Mouse (Mus musculus): ENCODE measurements around the gene Pitx3. TPM values are rescaled to one million over a fixed set of nuclear protein-coding genes. Genes with fewer than 3 reads are reported as not detected.
A peak's percentile ranks its signal among the peaks of the same experiment; 100 is the strongest.
"Not testable (repeated sequence)": the region's sequence is repeated elsewhere in the genome, so short reads cannot be mapped to it uniquely, and the experiment has no call there.

Pitx3 gene
- polyA plus RNA-seq, 1 experiment from 2014 or later, result 12.3 TPM

DNA sequence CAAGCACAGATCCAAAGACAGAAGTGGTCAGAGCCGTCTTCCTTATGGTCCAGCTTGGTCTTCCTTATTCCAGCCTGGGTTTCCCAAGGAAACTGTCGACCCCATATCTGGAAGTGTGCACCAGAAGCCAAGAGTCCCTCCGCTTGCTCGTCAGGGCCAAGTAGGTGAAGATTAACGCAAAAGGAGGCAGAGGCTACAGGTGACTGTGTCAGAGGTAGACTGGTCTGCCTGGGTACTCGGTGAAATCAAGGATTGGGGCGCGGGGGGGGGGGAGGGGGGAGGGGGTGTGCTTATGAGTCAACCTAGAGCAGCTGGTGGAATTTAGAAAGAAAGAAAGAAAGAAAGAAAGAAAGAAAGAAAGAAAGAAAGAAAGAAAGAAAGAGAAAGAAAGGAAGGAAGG, 16.8 kb downstream of the Pitx3 start:
- Histone ChIP-seq H3K9ac (no peak overlapping the region), H3K4me1 (peaks cover 6% of the 10 kb centered on the region), H3K27me3 (peaks cover 62% of the 10 kb centered on the region), H3K27ac (no peak overlapping the region), H3K4me3 (peak overlapping the region; percentile 24), H3K9me3 (no peaks in the 10 kb centered on the region), H3K4me2 (replicated peaks) (peak overlapping the region; percentile 34), H3K36me3 (no peaks in the 10 kb centered on the region)
- 14% methylated on average over 7 of the region's 8 CpGs for WGBS
- no peak for ATAC-seq (ENCODE audit: insufficient number of reproducible peaks, insufficient read depth, low FRiP score, low TSS enrichment)

DNA sequence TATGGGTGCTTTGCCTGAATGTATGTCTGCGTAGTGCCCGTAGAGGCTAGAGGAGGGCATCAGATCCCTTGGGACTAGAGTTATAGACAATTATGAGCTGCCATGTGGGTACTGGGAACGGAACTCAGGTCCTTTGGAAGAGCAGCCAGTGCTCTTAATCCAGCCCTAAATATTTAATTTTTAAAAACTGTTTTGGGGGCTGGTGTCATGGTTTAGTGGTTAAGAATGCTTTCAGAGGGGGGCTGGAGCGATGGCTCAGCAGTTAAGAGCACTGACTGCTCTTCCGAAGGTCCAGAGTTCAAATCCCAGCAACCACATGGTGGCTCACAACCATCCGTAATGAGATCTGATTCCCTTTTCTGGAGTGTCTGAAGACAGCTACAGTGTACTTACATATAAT, 18.4 kb downstream of the Pitx3 start:
- H3K4me2 ChIP-seq (replicated peaks); H3K36me3 ChIP-seq; H3K4me1 ChIP-seq; ATAC-seq (ENCODE audit: insufficient number of reproducible peaks, insufficient read depth, low FRiP score, low TSS enrichment); H3K4me3 ChIP-seq; H3K9ac ChIP-seq; H3K9me3 ChIP-seq; H3K27ac ChIP-seq: not testable (repeated sequence)
- H3K27me3 ChIP-seq, result peaks cover 47% of the 10 kb centered on the region
- 71% methylated on average over 6 of the region's 6 CpGs for WGBS

DNA sequence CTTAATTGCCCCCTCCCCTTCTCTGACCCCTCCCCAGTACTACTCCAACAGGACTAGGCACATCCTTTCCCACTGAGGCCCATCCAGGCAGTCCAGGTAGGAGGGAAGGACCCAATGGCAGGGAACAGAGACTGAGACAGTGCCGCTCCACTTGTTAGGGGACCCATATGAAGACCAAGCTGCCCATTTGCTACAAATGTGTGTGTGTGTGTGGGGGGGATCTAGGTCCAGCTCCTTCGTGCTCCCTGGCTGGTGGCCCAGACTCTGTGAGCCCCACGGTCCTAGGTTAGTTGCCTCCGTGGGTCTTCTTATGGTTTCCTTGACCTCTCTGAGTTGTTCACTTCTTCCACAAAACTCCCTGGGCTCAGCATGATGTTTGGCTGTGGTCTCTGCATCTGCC, 21.8 kb downstream of the Pitx3 start:
- Histone ChIP-seq H3K27me3 (peaks cover 13% of the 10 kb centered on the region), H3K9ac (no peak overlapping the region), H3K9me3 (no peaks in the 10 kb centered on the region), H3K36me3 (no peaks in the 10 kb centered on the region), H3K4me1 (no peaks in the 10 kb centered on the region), H3K4me3 (no peak overlapping the region), H3K4me2 (replicated peaks) (no peak overlapping the region), H3K27ac (no peak overlapping the region)
- WGBS, result 84% methylated on average over 4 of the region's 4 CpGs
- ATAC-seq (ENCODE audit: insufficient number of reproducible peaks, insufficient read depth, low FRiP score, low TSS enrichment), result no peak

DNA sequence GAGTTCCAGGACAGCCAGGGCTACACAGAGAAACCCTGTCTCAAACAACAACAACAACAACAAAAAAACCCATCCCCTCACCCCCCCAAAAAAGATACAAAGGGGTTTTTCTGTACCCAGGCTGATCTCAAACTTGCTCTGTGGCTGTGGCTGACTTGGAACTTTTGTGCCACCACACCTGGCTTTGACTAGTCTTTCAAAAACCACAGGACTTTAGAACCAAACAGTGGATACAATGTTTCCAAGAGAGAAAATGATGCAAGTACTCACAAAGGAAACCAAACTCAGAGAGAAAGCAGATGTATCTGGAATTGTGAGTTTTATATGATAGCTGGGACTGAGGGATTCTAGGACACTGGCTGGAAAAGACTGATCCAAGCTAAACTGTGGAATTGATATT, 23.5 kb downstream of the Pitx3 start:
- H3K27me3 ChIP-seq, result no peaks in the 10 kb centered on the region
- no peak for ATAC-seq (ENCODE audit: insufficient number of reproducible peaks, insufficient read depth, low FRiP score, low TSS enrichment)
- no peak overlapping the region for H3K27ac ChIP-seq
- no peaks in the 10 kb centered on the region for H3K4me1 ChIP-seq
- H3K9me3 ChIP-seq, result no peaks in the 10 kb centered on the region
- H3K9ac ChIP-seq, result no peak overlapping the region
- H3K4me2 ChIP-seq (replicated peaks), result no peak overlapping the region
- no peaks in the 10 kb centered on the region for H3K36me3 ChIP-seq
- no peak overlapping the region for H3K4me3 ChIP-seq

DNA sequence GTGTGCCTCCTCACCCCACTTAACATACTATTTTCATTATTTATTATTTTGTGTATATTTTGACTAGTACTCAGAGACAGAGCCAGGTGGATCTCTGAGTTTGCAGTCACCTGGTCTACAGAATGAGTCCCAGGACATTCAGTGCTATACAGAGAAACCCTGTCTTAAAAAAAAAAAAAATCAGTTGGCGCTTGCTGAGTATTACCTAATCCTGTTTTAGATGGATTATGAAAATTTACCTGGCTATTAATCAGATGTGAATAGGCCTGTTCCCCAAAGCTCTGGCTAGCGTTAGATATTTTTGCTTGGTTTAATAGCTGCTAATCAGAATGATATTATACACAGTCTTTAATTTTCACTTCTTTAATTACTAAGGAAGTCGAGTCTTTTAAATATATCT, 24.2 kb downstream of the Pitx3 start:
- no peaks in the 10 kb centered on the region for H3K4me1 ChIP-seq
- H3K4me3 ChIP-seq, result no peak overlapping the region
- no peaks in the 10 kb centered on the region for H3K36me3 ChIP-seq
- ATAC-seq (ENCODE audit: insufficient number of reproducible peaks, insufficient read depth, low FRiP score, low TSS enrichment), result no peak
- H3K9me3 ChIP-seq, result no peaks in the 10 kb centered on the region
- no peak overlapping the region for H3K4me2 ChIP-seq (replicated peaks)
- H3K27ac ChIP-seq, result no peak overlapping the region
- H3K27me3 ChIP-seq, result no peaks in the 10 kb centered on the region
- H3K9ac ChIP-seq, result no peak overlapping the region
- 82% methylated on average over 3 of the region's 3 CpGs for WGBS

DNA sequence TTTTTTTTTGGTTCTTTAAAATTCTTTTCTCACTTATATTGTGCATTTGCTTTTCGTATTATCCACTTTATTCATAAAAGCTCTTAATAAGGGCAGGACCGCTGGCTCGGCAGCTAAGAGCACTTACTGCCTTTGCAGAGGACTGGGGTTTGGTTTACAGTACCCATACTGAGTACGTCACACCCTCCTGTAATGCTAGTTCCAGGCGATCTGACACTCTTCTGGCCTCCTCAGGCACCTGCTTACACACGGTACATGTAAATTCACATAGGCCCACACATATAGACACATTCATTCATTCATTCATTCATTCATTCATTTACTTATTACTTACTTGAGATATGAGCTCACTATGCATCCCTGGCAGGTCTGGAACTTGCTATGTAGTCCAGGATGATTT, 27.3 kb downstream of the Pitx3 start:
- no peak for ATAC-seq (ENCODE audit: insufficient number of reproducible peaks, insufficient read depth, low FRiP score, low TSS enrichment)
- Histone ChIP-seq H3K4me2 (replicated peaks) (no peak overlapping the region), H3K27ac (no peak overlapping the region), H3K9me3 (no peaks in the 10 kb centered on the region), H3K4me1 (no peaks in the 10 kb centered on the region), H3K36me3 (no peaks in the 10 kb centered on the region), H3K4me3 (no peak overlapping the region), H3K27me3 (no peaks in the 10 kb centered on the region), H3K9ac (no peak overlapping the region)
- 71% methylated on average over 6 of the region's 6 CpGs for WGBS

DNA sequence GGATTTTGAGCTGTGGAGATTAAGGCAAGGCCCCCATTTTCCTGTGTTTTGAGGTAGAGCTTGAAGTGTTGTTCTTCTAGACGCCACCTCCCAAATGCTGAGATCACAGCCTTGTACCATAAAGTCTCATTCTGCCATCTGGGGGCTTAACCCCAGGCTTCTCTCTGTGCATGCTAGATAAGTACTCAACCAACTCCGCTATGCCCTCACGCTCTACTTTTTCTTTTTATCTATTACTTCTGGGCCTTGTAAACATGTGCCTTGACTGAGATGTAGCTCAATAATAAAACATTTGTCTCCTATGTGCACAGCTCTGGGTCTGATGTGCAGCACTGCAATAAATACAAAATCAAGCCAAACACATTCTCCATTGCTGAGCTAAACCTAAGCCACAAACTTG, 28.7 kb downstream of the Pitx3 start:
- 85% methylated on average over 3 of the region's 3 CpGs for WGBS

DNA sequence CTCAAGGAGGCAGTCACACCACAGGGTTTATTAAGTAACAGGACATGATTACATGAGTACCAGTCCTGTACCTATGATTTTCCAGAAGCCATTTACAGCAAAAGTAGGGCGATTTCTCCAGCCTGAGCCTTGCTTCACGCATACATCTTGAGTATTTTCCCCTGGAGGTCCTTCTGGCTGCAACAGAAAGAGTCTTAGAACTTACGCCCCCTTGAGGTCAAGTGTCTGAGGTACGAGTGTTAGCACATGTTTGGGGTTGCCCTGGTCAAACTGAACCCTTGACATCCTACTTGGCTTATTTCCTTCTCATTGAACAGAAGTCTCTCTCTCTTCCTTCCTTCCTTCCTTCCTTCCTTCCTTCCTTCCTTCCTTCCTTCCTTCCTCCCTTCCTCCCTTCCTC, 33.5 kb downstream of the Pitx3 start:
- Histone ChIP-seq H3K4me1 (no peaks in the 10 kb centered on the region), H3K36me3 (no peaks in the 10 kb centered on the region), H3K27me3 (no peaks in the 10 kb centered on the region), H3K27ac (no peak overlapping the region), H3K9ac (no peak overlapping the region), H3K9me3 (no peaks in the 10 kb centered on the region), H3K4me2 (replicated peaks) (no peak overlapping the region), H3K4me3 (no peak overlapping the region)
- no peak for ATAC-seq (ENCODE audit: insufficient number of reproducible peaks, insufficient read depth, low FRiP score, low TSS enrichment)
- WGBS, result 52% methylated on average over 4 of the region's 4 CpGs

More for the DNA sequence above, 28.7 kb downstream of the Pitx3 start:
- no peaks in the 10 kb centered on the region for H3K4me1 ChIP-seq
- no peak overlapping the region for H3K27ac ChIP-seq
- H3K36me3 ChIP-seq, result no peaks in the 10 kb centered on the region
- no peak for ATAC-seq (ENCODE audit: insufficient number of reproducible peaks, insufficient read depth, low FRiP score, low TSS enrichment)
- no peaks in the 10 kb centered on the region for H3K27me3 ChIP-seq
- H3K4me3 ChIP-seq, result no peak overlapping the region
- no peaks in the 10 kb centered on the region for H3K9me3 ChIP-seq
- no peak overlapping the region for H3K4me2 ChIP-seq (replicated peaks)
- H3K9ac ChIP-seq, result no peak overlapping the region

DNA sequence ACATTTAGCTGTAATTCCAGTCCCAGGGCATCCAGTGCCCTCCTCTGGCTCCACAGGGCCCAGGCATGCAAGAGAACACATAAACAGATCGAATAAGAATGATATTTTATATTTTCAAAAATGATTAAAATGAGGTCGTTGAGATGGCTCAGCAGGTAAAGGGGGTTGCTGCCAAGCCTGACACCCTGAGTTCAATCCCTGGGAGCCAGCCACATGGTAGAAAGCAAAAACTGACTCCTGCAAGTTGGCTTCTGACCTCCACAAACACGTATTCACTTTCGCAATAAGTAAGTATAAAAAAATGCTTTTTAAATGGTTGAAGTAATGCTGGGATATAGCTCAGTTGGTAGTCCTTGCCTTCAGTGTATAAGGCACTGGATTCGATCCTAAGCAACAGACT, 37.3 kb downstream of the Pitx3 start:
- WGBS, result 81% methylated on average over 5 of the region's 5 CpGs
- Histone ChIP-seq H3K27me3 (no peaks in the 10 kb centered on the region), H3K4me2 (replicated peaks) (no peak overlapping the region), H3K9me3 (no peaks in the 10 kb centered on the region), H3K9ac (no peak overlapping the region), H3K27ac (no peak overlapping the region), H3K4me3 (no peak overlapping the region), H3K36me3 (no peaks in the 10 kb centered on the region), H3K4me1 (no peaks in the 10 kb centered on the region)
- no peak for ATAC-seq (ENCODE audit: insufficient number of reproducible peaks, insufficient read depth, low FRiP score, low TSS enrichment)

DNA sequence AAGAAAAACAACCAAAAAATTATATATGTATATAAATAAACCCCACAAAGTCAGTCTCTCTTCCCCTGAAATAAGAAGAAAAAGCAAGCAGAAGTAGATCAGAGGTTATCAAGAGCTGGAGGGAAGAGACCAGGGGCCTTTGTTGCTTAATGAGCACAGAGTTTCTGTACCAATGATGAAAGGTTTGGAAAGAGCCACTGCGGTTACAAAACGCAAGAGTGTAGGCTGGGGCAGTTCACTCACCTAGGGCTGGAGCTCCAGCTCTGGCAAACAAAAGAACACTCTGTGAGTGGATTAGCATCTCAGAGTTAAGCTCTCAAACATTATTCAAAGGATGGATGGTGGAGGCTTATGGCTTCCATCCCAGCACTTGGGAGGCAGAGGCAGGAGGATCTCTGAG, 37.9 kb downstream of the Pitx3 start:
- no peak overlapping the region for H3K4me3 ChIP-seq
- no peak overlapping the region for H3K9ac ChIP-seq
- no peak overlapping the region for H3K4me2 ChIP-seq (replicated peaks)
- no peaks in the 10 kb centered on the region for H3K27me3 ChIP-seq
- ATAC-seq (ENCODE audit: insufficient number of reproducible peaks, insufficient read depth, low FRiP score, low TSS enrichment), result no peak
- no peaks in the 10 kb centered on the region for H3K36me3 ChIP-seq
- no peaks in the 10 kb centered on the region for H3K9me3 ChIP-seq
- H3K4me1 ChIP-seq, result no peaks in the 10 kb centered on the region
- no peak overlapping the region for H3K27ac ChIP-seq
- WGBS, result 76% methylated on average over 2 of the region's 2 CpGs

DNA sequence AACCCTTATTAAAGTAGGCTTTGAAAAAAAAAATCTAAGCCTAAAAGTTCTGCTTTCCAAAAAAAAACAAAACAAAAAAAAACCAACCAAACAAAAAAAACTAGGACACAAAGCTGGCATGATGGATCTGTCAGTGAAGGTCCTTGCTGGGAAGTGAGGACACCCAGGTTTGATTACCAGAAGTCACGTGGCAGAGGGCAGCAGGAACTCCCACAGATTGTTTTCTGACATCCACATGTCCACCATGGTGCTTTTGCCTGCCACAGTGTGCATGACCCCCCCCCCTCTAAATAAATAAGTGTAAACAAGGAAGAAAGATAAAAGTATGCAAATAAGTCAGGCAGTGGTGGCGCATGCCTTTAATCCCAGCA, 44.0 kb downstream of the Pitx3 start:
- Histone ChIP-seq H3K9ac (no peak overlapping the region), H3K27ac (no peak overlapping the region), H3K4me1 (no peaks in the 10 kb centered on the region), H3K9me3 (no peaks in the 10 kb centered on the region), H3K27me3 (no peaks in the 10 kb centered on the region), H3K4me2 (replicated peaks) (no peak overlapping the region), H3K36me3 (no peaks in the 10 kb centered on the region), H3K4me3 (no peak overlapping the region)
- ATAC-seq (ENCODE audit: insufficient number of reproducible peaks, insufficient read depth, low FRiP score, low TSS enrichment), result no peak
- 72% methylated on average over 2 of the region's 2 CpGs for WGBS

DNA sequence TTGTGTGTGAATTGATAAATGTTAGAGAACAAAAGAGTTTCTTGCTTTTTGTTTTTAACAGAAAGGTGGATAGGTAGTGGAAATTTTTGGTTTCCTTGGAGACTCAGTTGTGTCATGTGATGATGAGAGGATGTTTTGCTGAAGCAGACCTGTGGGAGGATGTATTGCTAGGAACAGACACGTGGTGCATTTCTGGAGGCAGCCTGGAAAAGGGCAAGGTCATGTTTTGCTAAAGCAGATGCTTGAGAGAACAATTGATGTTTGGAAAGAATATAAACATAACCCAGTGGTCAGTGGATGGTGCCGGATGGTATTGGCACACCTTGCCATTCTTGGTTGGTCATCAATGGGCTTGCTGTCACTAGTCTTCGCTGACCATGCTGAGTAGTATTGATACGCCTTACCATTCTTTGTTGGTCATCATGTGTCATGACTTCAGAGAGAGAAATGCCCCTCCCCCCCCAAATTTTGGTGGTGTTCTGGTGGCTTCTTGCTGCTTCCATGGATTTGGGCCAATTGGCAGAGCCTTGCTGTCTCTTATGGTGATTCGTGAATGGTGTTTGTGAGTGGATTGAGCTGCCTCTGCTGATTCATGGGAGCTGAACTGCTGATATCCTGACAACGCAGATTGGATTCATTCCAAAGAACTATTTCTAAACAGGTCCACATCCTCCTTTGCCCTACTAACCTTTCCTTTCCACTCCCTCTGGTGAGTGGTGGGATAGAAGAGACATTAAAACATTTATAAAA, 44.5 kb downstream of the Pitx3 start:
- no peak for ATAC-seq (ENCODE audit: insufficient number of reproducible peaks, insufficient read depth, low FRiP score, low TSS enrichment)
- H3K9ac ChIP-seq, result no peak overlapping the region
- WGBS, result 85% methylated on average over 6 of the region's 6 CpGs

DNA sequence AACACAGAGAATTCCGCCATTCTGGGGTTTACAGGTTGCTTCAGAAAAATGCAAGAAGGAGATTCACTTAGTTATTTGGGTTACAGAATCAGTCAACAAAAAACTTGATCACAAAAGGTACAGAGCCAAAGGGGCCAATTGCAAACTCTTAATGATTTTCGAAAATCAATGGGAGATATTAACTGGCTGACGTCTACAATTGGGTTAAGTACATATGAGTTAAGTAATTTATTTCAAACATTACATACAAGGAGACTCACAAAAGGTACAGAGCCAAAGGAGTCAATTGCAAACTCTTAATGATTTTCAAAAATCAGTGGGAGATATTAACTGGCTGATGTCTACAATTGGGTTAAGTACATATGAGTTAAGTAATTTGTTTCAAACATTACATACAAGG, 48.6 kb downstream of the Pitx3 start:
- Histone ChIP-seq H3K9ac (no peak overlapping the region), H3K9me3 (no peaks in the 10 kb centered on the region), H3K36me3 (no peaks in the 10 kb centered on the region), H3K4me2 (replicated peaks) (no peak overlapping the region), H3K4me1 (no peaks in the 10 kb centered on the region), H3K27me3 (no peaks in the 10 kb centered on the region), H3K4me3 (no peak overlapping the region), H3K27ac (no peak overlapping the region)
- ATAC-seq (ENCODE audit: insufficient number of reproducible peaks, insufficient read depth, low FRiP score, low TSS enrichment), result no peak
- 89% methylated on average over 3 of the region's 3 CpGs for WGBS

More for the DNA sequence above, 44.5 kb downstream of the Pitx3 start:
- Histone ChIP-seq H3K27ac (no peak overlapping the region), H3K4me3 (no peak overlapping the region), H3K9me3 (no peaks in the 10 kb centered on the region), H3K4me1 (no peaks in the 10 kb centered on the region), H3K36me3 (no peaks in the 10 kb centered on the region), H3K27me3 (no peaks in the 10 kb centered on the region), H3K4me2 (replicated peaks) (no peak overlapping the region)

Measured in embryonic facial prominence, embryonic 12.5 days (tissue).